Mouse (Mus musculus) monocyte, adult 5-6 weeks (primary cell): Measurements from ENCODE around the gene 4933405L10Rik. TPM values are rescaled to one million over a fixed set of nuclear protein-coding genes. Genes with fewer than 3 reads are reported as not detected.

Experiments
- ATAC-seq: fragments of 153-309, 156-312 bp; replicated peaks from 2 replicates; pipeline ENCODE4 v1.8.0; 2017; ENCODE audit warnings: mild to moderate bottlenecking; ENCODE audit not compliant: low TSS enrichment, insufficient number of reproducible peaks, severe bottlenecking, poor library complexity, low FRiP score
- total RNA-seq: library from RNA; stranded (forward); fragments of 200-1000, 200-491, 200-594 nt; gene quantifications from 3 replicates; pipeline ENCODE4 v1.2.3, GENCODE M21; 2017

The 4933405L10Rik gene
- not detected in 3 replicates for total RNA-seq

DNA sequence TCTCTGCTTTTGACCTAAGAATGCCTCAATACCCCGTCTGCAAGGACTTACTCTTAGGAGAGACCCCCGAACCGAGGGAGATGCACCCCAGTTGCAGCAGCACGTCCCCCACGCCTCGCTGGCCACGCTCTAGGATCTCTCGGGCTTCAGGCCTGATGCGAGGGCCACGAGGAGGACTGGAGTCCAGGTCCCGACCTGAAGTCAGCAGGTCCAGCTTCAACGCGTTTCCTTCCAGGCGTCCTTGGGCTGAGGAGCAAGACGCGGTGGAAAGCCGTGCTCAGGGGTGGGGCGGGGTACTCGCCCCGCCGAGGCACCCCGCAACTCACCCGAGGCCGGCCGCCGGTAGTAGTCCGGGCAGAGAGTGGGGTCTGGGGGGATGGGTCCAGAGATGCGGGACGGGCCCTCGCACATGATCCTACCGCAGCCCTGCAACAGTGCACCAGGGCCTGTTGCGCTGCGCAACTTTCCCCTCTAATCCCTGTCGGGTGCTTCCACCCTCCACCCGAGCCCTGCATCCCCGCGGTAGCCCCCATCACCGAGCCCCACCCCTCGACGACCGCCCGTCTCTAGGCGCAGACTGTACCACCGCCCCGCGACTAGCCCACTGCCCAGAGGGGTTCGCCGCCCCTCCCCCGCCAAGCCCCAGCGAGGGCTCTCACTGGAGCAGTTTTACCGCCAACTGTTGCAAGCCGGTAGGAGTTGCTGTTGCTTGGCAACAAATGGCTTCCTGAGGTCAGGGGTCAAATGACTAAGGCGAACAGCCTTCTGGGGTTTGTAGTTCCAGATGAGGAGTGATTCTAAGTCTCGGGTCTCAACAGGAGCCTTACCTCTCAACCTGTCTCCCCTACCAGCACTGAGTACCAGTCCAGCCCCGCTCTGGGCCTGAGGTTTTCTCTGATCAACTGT lies at the start of gene 4933405L10Rik, which contains the start of gene Enkd1:
4933405L10Rik (plus strand) TSS at position 158 of the 906 bp plus-strand sequence.
Enkd1 (minus strand) TSS at position 713 of the 906 bp plus-strand sequence.
- ATAC-seq = peak; percentile 77

- ATAC-seq = peak; percentile 63; the same call in 1 of the 2 replicates
Measured at GRCm38 (mm10) chr8:105661167-105661566, 46.3 kb upstream of the 4933405L10Rik start.

- ATAC-seq = no peak
Measured at GRCm38 (mm10) chr8:105677891-105678290, 29.6 kb upstream of the 4933405L10Rik start.

- no peak for ATAC-seq
Measured at GRCm38 (mm10) chr8:105685325-105685724, 22.1 kb upstream of the 4933405L10Rik start.

GRCm38 (mm10) chr8:105685796-105686308 lies 21.6 kb upstream of the 4933405L10Rik start, which contains the start of gene Carmil2:
Carmil2 (plus strand) TSS chr8:105686274.
- peak; percentile 67; the same call in 1 of the 2 replicates for ATAC-seq

GRCm38 (mm10) chr8:105686551-105686950 lies 20.9 kb upstream of the 4933405L10Rik start:
- ATAC-seq = no peak

DNA sequence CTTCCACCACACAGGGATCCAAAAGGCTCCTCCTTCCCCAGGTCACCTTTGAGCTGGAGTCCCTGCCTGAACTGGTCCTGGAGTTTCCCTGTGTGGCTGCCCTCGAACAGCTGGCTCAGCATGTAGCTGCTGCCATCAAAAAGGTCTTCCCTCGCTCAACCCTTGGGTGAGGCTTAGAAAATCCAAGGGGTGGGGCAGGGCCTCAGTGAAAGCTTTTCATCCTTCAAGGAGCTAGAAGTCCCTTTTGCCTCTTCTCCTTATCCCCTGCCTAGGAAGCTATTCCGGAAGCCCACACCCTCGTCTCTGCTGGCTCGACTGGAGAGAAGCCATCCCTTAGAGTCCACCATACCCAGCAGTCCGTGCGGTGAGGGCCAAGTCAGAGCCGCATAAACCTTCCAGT lies 19.9 kb upstream of the 4933405L10Rik start:
- no peak for ATAC-seq

GRCm38 (mm10) chr8:105688242-105688752 lies 19.2 kb upstream of the 4933405L10Rik start:
- ATAC-seq = no peak

DNA sequence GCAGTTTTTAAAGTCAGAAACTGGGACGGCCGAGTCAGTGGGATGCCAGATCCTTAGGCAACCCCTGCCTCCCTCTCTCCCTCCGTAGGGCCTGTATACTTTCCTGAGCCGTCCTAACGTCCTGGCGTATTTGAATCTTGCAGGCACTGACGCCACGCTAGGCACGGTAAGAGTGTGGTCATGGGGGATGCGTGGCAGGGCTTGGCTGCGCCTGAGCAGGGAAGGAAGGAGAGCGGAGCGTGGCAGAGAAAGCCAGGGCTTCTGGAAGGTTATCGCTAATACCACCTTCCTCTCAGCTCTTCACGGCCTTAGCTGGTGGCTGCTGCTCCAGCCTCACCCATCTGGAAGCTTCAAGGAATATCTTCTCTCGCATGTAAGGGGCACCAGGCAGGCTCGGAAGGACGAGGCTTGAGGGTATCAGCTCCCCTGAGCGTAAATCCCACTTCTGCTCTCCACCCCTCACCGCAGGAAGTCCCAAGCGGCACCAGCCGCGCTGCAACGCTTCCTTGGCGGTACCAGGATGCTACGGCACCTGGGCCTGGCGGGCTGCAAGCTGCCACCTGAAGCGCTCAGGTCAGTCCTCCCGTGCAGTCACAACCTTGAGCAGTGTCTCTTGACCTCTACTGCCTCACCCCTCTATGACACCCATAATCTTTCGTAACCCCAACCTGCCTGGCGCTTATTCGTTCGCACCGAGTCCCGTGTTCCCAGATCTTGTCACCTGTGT lies 18.0 kb upstream of the 4933405L10Rik start:
- no peak for ATAC-seq

DNA sequence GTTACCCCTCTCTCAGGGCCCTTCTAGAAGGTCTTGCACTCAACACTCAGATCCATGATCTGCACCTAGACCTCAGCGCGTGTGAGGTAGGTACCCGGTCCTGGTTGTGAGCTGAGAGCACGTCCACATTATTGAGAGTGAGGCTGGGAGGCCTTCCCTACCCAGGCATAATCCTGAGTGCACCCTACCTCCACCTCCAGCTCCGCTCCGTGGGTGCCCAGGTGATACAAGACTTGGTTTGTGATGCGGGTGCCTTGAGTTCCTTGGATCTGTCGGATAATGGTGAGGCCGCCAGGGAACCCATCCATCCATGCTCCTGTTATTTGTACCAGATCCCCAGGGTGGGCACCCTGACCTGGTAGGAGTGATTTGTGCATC lies 17.5 kb upstream of the 4933405L10Rik start:
- no peak for ATAC-seq

DNA sequence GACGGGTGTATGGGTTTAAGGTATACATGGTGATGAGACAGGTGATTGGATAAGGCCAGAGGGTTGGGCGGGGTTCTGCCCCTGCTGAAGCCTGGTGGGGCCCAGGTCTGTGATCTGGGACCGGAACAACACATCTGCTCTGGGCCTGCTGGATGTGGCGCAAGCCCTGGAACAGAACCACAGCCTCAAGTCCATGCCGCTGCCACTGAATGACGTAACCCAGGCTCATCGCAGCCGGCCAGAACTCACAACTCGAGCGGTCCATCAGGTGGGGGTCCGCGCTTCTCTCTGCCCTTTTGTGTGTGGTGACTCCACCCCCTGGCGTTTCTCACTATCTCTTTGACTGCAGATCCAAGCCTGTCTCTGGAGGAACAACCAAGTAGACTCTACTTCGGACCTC lies 16.5 kb upstream of the 4933405L10Rik start:
- no peak for ATAC-seq

DNA sequence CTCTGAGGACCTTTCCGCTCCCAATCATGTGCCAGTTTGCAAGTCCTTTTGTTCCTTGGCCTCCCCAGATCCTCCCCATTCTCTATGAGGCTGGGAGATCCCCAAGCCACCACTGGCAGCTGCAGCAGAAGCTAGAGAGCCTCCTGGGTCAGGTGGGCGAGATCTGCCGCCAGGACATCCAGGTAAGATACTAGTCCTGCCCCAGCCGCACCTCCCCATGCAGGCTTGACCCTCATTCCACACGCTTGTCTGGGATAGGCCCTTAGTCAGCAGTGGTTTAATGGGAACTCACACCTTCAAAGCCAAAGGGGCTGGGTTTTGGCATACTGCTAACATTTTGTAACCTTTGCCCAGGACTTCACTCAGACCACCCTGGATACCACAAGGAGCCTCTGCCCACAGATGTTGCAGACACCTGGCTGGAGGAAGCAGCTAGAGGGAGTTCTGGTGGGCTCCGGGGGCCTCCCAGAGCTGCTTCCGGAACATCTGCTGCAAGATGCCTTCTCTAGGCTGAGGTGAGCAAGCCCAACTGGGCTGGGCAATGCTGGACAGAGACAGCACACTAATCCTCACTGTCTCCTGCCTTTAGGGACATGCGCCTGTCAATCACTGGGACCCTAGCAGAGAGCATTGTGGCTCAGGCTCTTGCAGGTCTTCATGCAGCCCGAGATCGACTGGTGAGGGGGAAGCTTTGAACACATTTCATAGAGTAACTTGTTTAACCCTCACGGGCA lies 14.8 kb upstream of the 4933405L10Rik start:
- no peak for ATAC-seq

DNA sequence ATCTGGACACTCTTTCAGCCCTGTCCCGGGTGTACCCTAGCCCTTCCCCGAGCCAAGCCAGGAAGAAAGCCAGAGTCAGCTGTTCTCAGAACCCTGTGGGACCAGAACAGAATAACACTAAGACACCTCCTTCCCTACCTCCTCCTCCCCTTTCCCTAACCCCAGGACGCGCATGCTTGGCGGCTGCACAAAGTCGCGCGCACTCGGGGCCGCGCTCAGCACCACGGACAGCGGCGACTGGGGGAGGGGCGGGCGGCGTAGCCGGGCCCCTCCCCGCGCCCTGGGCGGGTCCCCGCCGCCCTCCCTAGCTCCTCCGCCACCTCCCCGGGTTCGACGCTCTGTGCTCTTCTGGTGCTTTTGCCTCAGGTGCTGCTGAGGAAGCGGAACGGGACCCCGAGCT lies 13.8 kb upstream of the 4933405L10Rik start:
- no peak for ATAC-seq

- ATAC-seq = no peak
Measured at GRCm38 (mm10) chr8:105694051-105694799, 13.2 kb upstream of the 4933405L10Rik start.

DNA sequence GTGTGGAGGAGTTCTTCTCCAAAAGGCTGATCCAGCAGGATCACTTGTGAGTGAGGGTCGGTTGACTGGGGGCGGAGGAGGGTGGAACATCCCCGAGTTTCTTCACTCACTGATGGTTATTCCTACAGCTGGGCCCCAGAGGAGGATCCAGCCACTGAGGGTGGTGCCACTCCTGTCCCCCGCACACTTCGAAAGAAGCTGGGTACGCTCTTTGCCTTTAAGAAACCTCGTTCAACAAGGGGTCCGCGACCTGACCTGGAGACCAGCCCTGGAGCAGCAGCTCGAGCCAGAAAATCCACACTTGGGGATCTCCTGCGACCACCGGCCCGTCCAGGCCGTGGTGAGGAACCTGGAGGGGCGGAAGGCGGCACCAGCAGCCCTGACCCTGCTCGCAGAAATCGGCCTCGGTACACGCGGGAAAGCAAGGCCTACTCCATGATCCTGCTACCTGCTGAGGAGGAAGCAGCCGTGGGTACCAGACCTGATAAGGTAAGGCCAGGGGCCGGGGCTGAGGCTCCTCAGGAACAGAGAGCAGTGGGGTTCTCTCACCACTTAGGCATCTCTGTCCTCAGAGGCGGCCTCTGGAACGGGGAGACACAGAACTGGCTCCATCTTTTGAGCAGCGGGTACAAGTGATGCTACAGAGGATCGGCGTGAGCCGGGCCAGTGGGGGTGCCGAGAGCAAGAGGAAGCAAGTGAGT lies 12.2 kb upstream of the 4933405L10Rik start:
- ATAC-seq = no peak

DNA sequence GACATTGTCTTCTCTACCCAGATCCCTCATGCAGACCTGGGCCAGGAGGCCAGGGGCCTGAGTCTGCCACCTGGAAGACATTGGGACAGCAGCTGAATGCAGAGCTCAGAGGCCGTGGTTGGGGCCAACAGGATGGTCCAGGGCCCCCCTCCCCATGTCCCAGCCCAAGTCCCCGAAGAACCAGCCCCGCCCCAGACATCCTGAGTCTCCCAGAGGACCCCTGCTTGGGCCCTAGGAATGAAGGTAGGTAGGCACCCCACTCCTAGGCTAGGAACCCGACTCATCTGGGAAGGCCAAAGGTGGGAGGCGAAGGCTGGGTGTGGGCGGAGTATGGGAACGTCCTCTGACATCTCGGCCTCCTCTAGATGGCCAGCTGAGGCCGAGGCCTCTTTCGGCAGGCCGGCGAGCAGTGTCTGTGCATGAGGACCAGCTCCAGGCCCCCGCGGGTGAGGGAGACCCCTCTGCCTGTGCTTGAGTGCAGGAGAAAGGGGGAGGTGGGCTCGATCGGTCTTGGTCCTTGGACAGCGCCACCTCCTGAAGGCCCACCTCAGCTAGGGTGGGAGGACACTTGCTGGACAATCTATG lies 10.2 kb upstream of the 4933405L10Rik start:
- no peak for ATAC-seq

- no peak for ATAC-seq
Measured at GRCm38 (mm10) chr8:105698734-105699133, 8.7 kb upstream of the 4933405L10Rik start.
